Mouse (Mus musculus) CD8-positive naive resting alpha-beta T cell, adult 2 months (primary cell): ENCODE measurements around the gene Slc5a3.

Experiments used
- DNase-seq, 2 experiments: peaks; one replicate each; pipeline ENCODE4 v3.0.0; 2022; ENCODE audit warnings: low read depth in 2 of 2, low spot score in 2 of 2

Slc5a3 gene

DNA sequence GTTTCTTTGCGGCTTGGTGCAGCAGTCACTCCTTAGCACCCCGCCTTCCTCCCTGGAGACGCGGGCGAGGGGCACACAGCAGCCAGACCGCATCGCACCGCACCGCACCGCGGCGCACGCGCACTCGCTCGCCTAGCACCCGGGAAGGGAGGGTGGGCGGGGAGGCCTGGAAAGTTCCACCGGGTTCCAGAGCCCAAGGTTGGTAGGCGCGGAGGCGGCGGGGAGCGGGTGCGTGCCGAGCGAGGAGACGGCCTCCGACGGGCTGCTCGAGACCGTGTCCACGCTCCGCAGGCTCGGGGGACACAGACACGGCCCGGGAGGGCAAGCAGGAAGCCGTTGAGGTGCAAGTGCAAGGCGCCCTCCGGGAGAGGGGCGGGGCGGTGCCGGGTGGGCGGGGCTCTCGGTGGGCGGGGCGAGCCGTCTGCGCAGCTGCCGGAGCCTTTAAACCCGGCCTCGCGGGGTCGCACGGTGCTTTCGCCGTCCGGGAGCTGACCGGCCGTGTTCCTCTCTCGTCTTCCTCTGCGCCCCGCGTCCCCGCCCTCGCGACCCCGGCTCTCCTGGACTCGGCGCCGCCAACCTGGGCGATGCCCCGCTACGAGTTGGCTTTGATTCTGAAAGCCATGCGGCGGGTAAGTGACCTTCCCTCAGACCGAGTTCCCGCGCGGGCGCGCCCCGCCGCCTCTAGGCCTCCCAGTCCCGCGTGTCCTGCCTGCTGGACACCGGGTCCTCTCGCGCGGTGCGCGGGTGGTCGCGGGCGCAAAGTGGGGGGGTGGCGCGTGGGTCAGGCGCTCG, at the start of gene Slc5a3, which contains the start of the genes Mrps6 and Gm49711:
Gene Slc5a3 (plus strand): TSS at position 471 of the 792 bp plus-strand sequence.
Gene Mrps6 (plus strand): TSS at position 419 of the 792 bp plus-strand sequence.
Gene Gm49711 (plus strand): TSS at position 465 of the 792 bp plus-strand sequence.
- DNase-seq = peak; percentile 71 to 81

DNA sequence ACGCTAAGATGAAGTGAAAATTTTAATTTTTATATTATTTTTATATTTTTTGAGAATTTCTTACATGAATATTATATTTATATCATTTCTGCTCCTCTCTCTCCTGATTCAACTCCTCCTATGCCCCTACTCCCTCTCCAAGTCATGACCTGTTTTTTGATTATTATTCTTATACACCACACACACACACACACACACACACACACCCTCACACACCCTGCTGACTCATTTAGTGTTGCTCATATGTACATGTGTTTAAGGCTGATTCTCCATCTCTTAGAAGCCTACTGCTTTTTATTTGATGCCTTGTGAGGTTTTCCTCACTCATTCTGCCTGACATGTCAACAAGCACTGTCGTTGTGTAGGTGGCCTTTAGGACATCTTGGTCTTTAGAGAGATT, 48.5 kb upstream of the Slc5a3 start:
- DNase-seq = no peak

DNA sequence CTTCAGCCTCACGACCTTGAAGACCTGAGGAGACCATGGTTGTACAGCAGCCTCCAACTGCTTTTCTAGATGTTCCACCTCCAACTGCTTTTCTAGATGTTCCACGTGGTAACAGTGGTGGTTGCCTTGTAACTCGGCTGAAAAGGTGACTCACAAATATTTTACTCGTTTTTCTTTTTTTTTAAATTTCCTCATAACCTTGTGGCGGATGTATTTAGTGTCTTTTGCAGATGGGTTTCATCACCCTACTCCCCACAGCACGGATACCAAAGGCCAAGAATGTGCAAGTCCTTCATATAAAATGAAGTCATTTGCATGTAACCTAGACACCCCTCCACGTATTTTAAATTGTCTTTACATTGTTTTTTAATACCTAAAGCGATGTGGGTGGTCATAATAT, 41.3 kb upstream of the Slc5a3 start:
- no peak for DNase-seq

DNA sequence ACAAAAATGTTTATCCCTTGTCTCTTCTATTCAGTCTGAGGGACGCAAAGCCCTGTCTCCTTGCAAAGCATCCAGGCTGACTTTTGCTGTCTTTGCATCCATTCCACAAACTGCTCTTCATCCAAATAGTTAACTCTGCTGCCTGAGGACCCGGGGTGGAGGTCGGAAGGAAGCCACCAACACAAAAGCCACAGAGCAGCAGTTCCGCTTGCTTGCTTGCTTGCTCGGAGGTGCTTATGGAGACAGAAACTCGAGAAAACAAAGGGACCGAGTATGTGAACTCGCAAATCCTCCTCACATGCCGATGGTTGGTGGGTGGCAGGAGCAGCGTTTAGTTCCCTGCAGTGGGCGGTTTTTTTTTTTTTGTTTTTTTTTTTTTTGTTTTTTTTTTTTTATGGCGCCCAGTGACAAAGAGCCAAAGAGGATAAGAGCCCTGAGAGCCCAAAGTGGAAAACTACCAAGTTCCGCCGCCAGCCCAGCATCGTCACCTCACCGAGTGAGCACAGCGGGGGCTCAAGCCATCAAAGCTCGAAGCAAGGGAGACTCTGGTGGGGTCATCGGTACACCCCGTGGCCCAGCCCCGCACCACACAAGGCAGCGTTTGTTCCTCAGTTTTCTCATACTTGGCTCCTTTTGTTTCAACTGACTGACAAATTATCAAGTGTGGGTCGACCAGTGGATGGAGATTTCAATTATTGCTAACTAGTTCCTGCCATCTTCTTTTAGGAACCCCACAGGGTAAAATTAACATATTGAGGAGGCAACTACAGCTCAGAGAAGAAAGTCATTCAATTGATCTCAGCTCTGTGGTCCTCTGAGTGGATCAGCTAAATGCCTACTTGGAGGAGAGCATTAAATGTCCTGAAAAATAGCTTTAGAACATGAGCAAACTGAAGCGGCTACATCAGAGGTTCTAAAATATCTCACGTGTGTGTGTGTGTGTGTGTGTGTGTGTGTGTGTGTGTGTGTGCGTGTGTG, 38.7 kb upstream of the Slc5a3 start:
- DNase-seq = peak; percentile 32 to 51

DNA sequence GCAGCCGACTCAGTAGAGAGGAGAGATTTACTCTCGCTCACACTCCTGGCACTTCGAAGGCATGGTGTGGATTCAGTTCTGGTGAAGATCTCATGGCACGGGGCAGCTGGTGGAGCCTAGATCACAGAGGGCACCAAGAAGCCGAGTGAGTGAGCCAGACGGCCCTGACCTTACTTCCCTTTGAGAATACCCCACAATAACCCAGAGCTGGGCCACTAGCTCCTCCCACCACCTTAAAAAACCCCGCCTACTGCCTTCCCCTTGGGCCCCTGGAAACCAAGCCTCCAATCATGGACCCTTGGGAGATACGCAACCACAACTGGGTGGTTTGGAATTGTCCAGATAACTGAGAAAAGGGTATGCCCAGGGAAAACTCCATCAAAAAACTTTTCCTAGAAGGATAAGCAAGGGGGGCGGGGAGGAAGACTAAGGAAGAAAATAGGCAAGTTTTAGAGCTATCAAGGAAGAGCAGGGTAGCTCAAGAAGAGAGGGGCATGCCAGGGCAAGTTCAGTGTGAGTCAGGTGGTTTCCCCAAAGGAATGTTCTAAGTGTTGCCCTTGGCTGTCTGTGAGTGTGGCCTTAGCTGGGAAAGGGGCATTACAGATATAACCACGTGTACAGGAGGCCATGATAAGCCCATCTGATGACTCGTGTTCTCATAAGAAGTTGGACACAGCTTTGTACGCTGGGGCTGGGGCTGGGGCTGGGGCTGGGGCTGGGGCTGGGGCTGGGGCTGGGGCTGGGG, 36.3 kb upstream of the Slc5a3 start:
- no peak for DNase-seq

DNA sequence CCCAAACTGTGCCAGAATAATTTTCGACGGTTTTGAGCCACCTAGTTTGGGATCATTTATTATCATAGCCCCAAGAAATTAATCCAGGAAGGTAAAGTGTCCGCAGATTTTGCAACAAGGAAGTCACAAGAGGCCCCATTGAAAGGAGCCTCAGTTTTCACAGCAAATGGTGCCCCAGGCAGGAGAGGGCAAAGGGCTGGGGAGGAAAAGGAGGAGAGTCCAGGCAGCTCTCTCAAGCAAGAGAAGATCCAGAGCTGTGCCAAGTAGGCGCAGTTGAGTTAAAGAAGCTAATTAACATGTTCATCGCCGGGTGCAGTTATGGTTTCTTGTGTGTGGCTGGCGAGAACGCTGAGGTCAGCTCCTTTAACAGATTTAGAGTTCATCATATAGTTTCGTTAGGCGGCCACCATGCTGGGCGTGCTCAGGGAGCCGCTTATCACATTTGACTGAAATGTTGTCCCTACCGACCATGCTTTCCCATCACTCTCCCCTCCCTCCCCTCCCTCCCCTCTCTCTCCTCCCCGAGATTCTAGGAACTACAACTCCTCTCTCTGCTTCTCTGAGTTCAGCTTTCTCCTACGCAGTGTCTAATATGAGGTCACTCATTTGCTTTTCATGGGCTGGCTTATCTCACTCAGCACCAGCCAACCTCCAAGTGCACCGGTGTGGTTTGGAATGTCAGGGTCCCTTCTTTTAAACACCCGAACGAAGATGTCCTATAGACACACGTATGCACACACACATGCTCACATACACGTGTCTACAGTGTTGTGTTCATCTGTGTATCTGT, 35.4 kb upstream of the Slc5a3 start:
- DNase-seq = no peak

DNA sequence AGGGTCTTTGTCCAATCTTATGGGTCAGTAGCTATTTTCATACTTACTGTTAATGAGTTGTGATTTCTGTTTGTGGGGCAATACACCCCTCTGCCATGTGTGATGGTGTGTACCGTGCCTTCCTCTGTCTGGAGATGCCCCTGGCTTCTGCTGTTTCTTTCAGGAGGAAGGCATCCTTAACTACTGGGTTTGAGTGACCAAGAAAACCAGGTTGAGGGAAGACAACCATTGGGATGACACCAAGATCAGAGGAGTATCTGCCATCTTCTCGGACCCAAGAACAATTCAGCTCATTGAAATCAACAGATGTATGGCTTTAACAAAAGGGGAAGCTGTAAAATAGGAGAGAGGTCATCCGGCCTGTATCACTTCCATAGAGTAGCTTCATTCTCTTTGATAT, 24.8 kb upstream of the Slc5a3 start:
- DNase-seq = no peak

DNA sequence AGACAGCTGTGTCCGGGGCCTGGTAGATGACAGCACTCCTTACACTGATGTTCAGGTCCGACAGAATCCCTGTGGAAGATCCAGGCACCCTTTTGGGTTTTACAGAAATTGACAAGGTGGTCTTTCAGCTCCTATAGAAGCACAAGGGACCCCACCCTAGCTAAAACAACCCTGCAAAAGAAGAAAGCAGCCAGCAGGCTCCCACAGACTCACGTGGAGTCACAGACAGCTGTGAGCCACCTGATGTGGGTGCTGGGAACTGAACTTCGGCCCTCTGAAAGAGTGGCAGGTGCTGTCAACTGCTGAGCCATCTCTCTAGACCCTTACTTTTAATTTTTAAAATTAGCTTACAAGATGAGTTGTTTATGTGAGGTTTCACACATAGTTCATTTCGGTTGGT, 23.4 kb upstream of the Slc5a3 start:
- no peak for DNase-seq

DNA sequence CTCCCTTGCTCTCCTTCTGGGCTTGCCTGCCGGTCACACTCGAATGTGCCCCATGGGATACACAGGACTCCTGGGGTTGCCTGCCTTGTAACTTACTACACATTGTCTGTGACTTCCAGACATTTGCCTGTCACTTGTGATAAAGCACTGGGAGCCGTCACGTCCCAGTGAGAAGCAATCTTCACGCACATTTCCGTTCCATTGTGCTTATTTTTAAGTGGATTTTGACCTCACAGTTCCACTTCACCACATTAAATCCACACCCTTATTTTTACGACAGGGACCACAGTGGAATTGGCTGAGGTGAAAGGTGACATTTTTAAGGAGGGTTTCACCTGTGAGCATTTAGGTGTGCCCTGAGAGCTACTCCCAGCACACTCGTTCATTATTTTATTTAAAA, 21.4 kb upstream of the Slc5a3 start:
- DNase-seq = no peak

DNA sequence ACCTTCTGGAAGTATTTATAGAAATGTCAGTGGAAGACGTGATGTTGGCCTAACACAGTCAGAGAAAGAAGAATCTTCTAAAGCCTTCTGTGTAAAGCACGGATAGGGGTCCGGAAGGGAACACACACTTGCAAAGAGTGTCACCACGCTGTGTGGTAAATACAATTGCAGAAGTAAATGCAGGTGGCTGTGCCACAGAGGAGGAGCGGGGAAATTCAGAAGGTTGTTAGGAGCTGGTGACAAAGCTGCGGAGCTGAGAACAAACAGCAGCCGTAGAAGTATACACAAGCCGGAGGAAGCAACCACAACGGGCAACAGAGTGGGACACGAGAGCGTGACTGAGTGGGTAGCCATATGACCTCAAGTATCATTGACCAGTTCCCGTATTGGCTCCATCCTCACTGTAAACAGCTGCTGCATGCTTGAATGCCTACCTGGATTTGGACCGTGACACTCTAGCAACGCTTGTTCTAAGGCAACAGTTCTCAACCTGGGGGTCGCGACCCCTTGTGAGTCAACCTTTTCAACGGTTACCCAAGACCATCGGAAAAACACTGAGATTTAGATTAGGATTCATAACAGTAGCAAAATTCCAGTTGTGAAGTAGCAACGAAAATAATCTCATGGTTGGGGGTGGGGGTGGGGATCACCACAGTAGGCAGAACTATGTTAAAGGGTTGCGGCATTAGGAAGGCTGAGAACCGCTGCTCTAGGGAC, 20.1 kb upstream of the Slc5a3 start:
- no peak for DNase-seq

DNA sequence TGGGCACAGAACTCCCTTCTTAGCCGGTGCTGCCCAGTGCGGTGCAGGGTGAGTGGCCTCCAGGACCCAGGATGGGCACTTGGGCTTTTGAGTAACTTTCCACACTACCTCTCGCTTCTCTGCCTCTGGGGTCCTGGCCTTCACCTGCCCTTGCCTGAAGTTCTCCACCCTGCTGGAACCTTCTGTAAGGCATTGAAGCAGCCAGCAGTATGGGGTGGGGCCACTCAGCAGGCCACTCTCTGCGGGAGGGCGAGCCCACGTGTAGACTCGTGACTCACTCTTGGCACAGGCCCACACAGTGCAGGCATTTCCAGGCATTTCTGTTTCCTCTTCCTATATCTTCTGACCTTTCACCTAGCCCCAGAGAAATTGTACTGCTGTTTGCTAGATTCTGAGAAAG, 18.7 kb upstream of the Slc5a3 start:
- DNase-seq = no peak

DNA sequence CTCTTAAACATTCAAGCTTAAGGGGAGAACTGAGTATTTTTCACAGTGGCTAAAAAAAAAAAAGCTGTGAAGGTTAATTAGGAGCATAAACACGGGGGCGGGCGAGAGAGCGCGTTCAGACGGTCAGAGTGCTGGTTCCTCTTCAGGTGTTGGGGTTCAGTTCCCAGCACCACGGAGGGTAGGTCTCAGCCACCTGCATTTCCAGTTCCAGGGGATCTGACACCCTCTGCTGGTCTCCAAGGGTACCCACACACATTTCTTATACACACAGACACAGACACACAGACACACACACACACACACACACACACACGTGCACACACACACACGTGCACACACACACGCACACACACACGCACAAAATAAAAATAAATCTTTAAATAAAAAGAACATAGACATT, 18.2 kb upstream of the Slc5a3 start:
- DNase-seq = no peak

DNA sequence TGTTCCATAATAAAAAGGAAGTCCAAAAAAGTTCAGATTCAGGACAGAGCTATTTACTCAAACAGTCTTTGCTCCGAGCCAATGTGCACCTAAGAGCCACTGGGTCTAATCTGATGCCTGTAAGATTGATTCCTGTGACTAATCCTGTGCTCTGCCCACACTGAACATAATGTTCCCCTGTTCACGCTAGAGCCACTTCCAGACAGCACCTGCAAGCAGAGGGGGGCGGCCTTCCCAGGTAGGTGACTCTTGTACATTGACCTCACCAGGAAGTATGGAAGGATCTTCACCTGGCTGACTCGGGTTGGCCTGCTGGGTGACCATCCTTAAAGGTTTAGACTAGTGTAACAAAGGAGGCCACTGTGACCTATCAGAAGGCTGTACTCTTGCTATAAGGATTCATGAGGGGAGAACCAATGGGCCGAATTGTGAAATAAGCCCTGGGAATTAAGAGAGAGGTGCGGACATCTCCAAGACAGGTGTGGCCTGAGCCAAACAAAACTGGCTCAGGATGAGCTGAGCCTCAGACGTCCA, 6.3 kb upstream of the Slc5a3 start:
- no peak for DNase-seq

DNA sequence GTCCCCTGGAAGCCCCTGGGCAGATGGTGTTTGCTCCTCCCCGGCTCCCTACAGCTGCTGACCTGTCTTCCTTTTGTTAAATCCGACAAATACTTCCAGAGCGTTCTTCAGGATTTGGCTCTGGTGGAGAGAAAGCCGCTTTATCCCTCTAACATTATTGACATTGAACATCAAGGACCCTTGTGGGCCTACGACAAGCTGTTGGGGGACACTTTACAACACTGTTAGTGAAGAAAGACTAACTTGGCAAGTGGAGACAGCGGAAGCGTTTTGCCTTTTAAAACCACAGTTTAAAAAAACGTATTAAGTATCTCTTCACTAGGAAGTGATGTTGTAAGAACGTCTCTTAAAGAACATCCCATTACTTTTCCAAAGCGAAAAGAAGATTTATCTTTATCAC, 5.6 kb upstream of the Slc5a3 start:
- DNase-seq = no peak

DNA sequence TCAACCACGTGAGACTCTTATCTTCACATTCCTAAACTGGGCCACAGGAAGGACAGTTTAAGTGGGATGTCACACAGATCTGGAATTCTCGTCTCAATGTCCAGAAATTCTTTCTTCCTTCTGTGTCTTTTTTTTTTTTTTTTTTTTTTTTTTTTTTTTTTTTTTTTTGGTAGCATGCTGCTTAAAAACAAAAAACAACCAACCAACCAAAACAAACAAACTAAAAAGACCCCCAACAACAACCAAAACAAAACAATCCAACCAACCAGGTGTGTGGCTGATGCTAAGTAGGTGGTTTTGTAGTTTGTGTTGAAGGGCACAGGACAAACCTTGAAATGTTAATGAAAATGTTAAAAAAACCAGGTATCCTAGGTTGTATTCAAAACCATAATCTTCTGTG, 1.4 kb upstream of the Slc5a3 start:
- no peak for DNase-seq

DNA sequence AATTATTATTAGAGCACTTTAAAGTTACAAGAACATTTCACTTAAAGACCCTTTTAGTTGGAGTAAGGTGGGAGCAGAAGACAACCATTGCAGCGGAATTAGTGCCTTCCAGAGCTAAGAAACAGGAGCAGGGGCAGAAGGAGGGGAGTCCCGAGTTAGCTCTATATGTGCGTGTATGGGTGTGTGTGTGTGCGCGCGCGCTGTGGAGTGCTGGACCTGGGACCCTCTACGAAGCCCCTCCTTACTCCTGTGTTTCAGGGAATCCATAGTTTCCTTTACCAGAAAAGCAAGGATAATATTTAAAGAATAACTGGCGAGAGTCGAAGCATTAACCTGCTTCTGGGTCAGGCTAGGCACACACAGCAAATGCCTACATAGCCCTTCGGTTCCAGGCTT, 668 bp upstream of the Slc5a3 start:
- no peak for DNase-seq

DNA sequence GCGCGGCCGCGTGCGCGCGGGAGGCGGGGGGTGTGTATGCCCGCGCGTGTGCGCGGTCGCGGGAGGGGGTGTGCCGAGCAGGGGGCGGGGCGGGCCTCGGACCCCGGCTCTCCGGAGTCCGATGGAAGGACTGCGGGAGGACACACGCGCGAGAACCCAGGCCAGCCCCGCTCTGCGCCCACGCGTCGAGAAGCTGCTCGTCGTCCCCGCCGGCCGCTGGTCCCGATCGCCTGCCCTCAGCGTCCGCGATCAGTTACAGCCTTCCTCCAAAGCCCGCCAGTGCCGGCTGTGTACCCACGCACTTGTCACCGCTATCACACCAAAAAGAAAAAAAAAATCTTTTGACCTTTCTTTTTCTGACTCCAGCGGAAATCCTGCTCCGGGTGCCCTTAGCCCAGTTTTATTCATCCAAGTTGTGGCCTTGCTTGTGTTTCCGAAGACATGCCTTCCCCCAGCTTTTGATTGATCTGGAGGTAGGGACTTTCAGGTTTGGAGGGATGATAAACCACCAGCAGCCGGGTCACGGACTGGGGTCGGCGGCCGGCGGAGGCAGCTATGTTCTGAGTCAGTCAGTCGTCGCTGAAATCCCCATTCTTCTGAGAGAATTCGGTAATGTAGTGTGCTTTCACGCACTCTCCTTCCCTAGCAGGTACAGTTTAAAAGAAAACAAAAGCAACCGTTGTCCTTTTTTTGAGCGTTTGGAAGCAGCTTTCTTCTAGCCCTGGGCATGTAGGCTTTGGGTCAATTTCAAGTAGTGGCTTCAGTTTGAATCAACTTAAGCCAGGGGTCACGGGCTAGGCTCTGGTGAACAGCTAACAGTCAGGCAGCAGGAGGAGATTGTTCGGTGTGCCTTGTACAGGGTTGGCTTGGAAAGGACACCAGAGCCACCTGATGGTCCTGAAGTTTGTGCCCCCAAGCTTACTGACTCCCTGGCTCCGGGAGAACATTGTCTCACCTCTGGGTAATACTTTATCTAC, 810 bp downstream of the Slc5a3 start:
- peak; percentile 16 to 17 for DNase-seq

DNA sequence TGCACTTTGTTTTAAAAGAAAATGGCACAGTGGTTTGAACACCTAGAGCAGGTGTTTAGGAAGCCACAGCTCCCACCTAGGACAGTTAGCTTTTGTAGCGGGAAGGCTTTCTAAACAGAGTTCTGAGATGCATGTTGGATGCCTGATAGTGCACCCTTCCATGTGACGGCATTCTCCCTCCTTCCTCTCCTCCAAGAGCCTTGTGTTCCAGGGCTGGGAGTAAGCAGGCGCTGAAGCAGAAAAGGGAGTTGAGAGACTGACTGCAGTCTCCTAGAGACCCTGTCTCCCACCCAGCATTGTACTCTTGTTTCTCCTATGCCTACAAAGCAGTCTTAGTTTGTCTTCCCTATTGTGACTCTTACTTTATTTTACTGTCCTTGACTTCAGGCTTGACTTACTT, 2.1 kb downstream of the Slc5a3 start:
- no peak for DNase-seq
